Mouse (Mus musculus): ENCODE data around the gene Pik3cg. TPM values are rescaled to one million over a fixed set of nuclear protein-coding genes. Genes with fewer than 3 reads are reported as not detected.

The Pik3cg gene
- polyA plus RNA-seq, 1 experiment from 2014 or later: 2.1 TPM

DNA sequence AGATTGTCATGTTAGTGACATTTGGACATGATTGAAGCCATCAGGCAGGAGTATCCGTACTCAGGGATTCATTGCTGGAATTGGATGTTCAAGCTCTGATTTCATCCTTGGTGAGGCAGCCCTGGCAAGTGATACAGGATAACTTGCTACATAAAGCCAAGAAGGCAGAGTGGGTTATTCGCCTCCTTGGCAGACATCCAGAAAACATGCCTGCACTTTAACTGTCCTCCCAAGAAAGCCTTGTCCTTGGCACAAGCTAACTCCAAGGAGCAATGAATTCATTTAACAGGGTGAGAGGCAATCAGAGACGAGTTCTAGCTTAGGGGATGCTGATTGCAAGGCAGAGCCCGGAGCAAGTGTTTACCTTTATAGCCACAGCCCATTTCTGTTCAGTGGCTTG is 25.4 kb upstream of the Pik3cg start:
- H3K4me1 ChIP-seq (ENCODE audit: control insufficient read depth, insufficient read depth, low read length): no peaks in the 10 kb centered on the region
- no peaks in the 10 kb centered on the region for H3K9me3 ChIP-seq (ENCODE audit: control insufficient read depth, low read length)
- H3K27ac ChIP-seq (ENCODE audit: low read length): no peak overlapping the region
- ATAC-seq: no peak
- no peak overlapping the region for H3K9ac ChIP-seq (ENCODE audit: low read depth, low read length)
- H3K4me2 ChIP-seq (ENCODE audit: low read depth, low read length): no peak overlapping the region
- no peaks in the 10 kb centered on the region for H3K27me3 ChIP-seq (replicated peaks; ENCODE audit: control insufficient read depth, insufficient read depth, low read length)
- no peaks in the 10 kb centered on the region for H3K36me3 ChIP-seq (ENCODE audit: control insufficient read depth, insufficient read depth, low read length)
- no peak overlapping the region for H3K4me3 ChIP-seq (ENCODE audit: low read length)
- 61% methylated on average over 4 of the region's 4 CpGs for WGBS

DNA sequence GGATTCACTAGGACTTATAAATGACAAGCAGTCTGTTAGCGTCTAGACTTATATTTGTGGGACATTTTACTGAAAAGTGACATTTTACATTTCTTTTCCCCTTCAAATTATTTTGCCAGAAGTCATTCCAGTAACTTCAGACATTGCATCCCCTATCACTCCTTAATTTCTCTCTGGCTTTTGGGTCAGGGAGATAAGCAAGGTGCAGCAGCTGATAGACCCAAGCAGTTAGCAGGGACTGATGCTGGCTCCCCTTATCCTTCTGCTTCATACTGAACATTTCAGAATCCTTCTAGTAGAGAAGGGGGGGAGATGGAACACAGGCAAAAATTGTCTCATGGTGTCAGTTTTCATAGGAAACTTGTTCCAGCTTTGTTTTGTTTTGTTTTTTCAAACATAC is 22.9 kb upstream of the Pik3cg start:
- no peak overlapping the region for H3K9ac ChIP-seq (ENCODE audit: low read depth, low read length)
- H3K4me3 ChIP-seq (ENCODE audit: low read length): no peak overlapping the region
- 93% methylated on average over 1 of the region's 1 CpGs for WGBS
- H3K9me3 ChIP-seq (ENCODE audit: control insufficient read depth, low read length): no peaks in the 10 kb centered on the region
- no peak overlapping the region for H3K27ac ChIP-seq (ENCODE audit: low read length)
- no peak overlapping the region for H3K4me2 ChIP-seq (ENCODE audit: low read depth, low read length)
- H3K4me1 ChIP-seq (ENCODE audit: control insufficient read depth, insufficient read depth, low read length): no peaks in the 10 kb centered on the region
- H3K27me3 ChIP-seq (replicated peaks; ENCODE audit: control insufficient read depth, insufficient read depth, low read length): no peaks in the 10 kb centered on the region
- no peaks in the 10 kb centered on the region for H3K36me3 ChIP-seq (ENCODE audit: control insufficient read depth, insufficient read depth, low read length)
- ATAC-seq: no peak

DNA sequence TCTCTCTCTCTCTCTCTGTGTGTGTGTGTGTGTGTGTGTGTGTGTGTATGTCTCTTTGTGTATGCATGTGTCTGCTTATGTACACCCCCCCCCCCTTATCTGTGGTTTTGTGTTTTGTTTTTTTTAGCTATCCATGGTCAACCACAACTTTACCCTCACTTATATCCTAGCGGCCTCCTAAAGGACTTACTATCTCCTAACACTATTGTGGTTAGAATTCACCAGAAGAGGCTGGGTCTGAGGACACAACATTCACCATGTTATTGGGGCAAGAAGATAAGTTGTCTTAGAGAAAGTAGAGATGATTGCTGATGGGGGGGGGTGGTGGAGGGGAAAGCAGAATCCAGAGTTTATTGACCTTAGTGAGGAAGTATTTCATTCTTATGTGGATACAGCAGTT is 15.2 kb upstream of the Pik3cg start:
- H3K9ac ChIP-seq (ENCODE audit: low read depth, low read length): no peak overlapping the region
- no peaks in the 10 kb centered on the region for H3K4me1 ChIP-seq (ENCODE audit: control insufficient read depth, insufficient read depth, low read length)
- no peak for ATAC-seq
- no peaks in the 10 kb centered on the region for H3K36me3 ChIP-seq (ENCODE audit: control insufficient read depth, insufficient read depth, low read length)
- no peak overlapping the region for H3K4me3 ChIP-seq (ENCODE audit: low read length)
- H3K27ac ChIP-seq (ENCODE audit: low read length): no peak overlapping the region
- H3K27me3 ChIP-seq (replicated peaks; ENCODE audit: control insufficient read depth, insufficient read depth, low read length): no peaks in the 10 kb centered on the region
- 88% methylated on average over 1 of the region's 1 CpGs for WGBS
- no peak overlapping the region for H3K4me2 ChIP-seq (ENCODE audit: low read depth, low read length)
- H3K9me3 ChIP-seq (ENCODE audit: control insufficient read depth, low read length): no peaks in the 10 kb centered on the region

DNA sequence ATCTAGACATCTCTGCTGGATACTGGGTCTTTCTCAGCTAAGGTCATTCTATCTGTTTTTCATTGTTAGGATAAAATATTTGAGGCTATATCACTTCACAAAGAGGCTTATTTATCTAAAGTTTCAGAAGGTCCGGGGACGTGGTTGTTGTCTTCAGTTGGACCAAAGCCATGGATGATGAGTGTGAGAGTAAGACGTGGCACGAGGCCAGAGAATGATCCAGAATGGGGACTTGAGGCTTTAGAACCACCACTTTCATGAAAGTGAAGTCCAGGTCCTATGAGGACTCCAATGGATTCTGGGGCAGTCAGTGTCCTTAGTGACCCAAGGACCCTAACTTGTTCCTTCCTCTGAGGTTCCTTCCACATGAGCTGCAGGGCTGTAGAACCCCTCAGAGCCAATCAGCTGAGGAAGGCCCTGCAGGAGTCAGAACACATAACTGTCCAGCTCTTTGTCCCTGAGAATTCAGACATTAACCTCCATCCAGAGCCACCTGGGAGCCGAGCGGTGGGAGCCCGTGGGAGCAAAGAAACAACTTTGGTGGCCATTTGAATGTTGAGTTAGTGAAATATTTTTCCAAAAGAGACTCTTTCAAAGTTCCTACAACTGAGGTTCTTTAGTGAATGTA is 14.4 kb upstream of the Pik3cg start:
- no peak for ATAC-seq
- Histone ChIP-seq H3K4me3 (ENCODE audit: low read length) (no peak overlapping the region), H3K27ac (ENCODE audit: low read length) (no peak overlapping the region), H3K4me1 (ENCODE audit: control insufficient read depth, insufficient read depth, low read length) (no peaks in the 10 kb centered on the region), H3K9me3 (ENCODE audit: control insufficient read depth, low read length) (no peaks in the 10 kb centered on the region), H3K9ac (ENCODE audit: low read depth, low read length) (no peak overlapping the region), H3K36me3 (ENCODE audit: control insufficient read depth, insufficient read depth, low read length) (no peaks in the 10 kb centered on the region), H3K27me3 (replicated peaks; ENCODE audit: control insufficient read depth, insufficient read depth, low read length) (no peaks in the 10 kb centered on the region), H3K4me2 (ENCODE audit: low read depth, low read length) (no peak overlapping the region)
- WGBS: 88% methylated on average over 7 of the region's 7 CpGs

DNA sequence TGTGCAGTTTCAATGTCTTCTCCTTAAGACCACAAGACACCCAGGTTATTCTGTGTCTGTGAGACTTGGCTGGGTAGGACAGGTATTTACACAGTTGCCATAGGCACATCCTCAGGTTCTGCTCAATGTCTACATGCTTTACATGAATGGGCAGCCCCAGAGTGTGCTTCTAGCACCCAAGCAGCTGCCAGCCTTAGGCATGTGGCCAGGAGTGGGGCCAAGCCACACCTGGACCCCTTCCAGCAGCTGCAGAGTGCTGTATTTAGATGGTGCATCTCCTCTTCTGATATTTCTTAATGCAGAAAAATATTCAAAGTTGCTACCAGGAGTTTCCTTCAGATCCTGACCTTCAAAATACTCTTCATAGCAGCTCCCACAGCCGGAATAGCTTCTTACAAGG is 11.9 kb upstream of the Pik3cg start:
- no peaks in the 10 kb centered on the region for H3K27me3 ChIP-seq (replicated peaks; ENCODE audit: control insufficient read depth, insufficient read depth, low read length)
- ATAC-seq: no peak
- no peaks in the 10 kb centered on the region for H3K4me1 ChIP-seq (ENCODE audit: control insufficient read depth, insufficient read depth, low read length)
- H3K9ac ChIP-seq (ENCODE audit: low read depth, low read length): no peak overlapping the region
- no peaks in the 10 kb centered on the region for H3K36me3 ChIP-seq (ENCODE audit: control insufficient read depth, insufficient read depth, low read length)
- H3K4me3 ChIP-seq (ENCODE audit: low read length): no peak overlapping the region
- H3K9me3 ChIP-seq (ENCODE audit: control insufficient read depth, low read length): no peaks in the 10 kb centered on the region
- H3K27ac ChIP-seq (ENCODE audit: low read length): no peak overlapping the region
- WGBS: 74% methylated on average over 1 of the region's 1 CpGs
- no peak overlapping the region for H3K4me2 ChIP-seq (ENCODE audit: low read depth, low read length)

DNA sequence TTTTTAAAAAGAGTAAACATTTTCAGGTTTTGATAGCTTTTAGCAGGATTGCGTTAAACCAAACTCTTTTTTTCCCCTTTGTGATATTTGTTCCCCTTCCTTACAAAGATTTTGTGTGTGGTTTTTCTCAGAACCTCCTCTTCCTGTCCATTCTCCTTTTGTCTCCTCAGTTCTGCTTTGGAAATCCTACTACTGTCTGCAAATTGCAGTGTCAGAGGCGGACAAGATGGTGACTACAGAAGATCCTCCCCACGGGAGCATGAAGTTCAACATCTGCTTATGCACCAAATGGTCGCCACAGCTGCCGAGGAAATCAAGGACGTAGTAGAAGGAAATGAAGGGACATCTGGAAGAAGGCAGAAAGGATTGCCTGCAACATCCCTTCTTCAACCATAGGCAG is 6.7 kb upstream of the Pik3cg start:
- H3K4me3 ChIP-seq (ENCODE audit: low read length): no peak overlapping the region
- H3K27ac ChIP-seq (ENCODE audit: low read length): no peak overlapping the region
- no peak for ATAC-seq
- H3K9me3 ChIP-seq (ENCODE audit: control insufficient read depth, low read length): no peaks in the 10 kb centered on the region
- no peaks in the 10 kb centered on the region for H3K27me3 ChIP-seq (replicated peaks; ENCODE audit: control insufficient read depth, insufficient read depth, low read length)
- no peak overlapping the region for H3K4me2 ChIP-seq (ENCODE audit: low read depth, low read length)
- H3K9ac ChIP-seq (ENCODE audit: low read depth, low read length): no peak overlapping the region
- no peaks in the 10 kb centered on the region for H3K36me3 ChIP-seq (ENCODE audit: control insufficient read depth, insufficient read depth, low read length)
- H3K4me1 ChIP-seq (ENCODE audit: control insufficient read depth, insufficient read depth, low read length): no peaks in the 10 kb centered on the region
- 67% methylated on average over 6 of the region's 6 CpGs for WGBS

DNA sequence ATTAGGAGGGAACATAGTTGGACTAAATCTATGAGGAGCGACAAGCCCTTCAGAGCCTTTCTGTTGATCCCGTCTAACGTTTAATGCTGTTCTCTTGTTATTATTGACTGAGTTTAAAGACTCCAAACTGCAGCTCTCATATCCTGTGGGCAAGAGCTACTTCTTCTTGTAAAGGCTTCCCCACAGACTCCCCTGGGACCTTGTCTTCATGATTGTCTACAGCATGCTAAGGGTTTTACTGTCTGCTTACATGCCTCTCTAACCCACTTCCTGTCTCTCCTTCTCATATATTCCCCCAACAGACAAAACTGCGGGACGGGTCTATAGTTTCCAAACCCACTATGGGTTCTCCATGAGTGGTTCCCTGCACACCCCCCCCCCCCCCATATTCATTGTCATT is 4.2 kb upstream of the Pik3cg start:
- no peak for ATAC-seq
- WGBS: 78% methylated on average over 5 of the region's 5 CpGs

DNA sequence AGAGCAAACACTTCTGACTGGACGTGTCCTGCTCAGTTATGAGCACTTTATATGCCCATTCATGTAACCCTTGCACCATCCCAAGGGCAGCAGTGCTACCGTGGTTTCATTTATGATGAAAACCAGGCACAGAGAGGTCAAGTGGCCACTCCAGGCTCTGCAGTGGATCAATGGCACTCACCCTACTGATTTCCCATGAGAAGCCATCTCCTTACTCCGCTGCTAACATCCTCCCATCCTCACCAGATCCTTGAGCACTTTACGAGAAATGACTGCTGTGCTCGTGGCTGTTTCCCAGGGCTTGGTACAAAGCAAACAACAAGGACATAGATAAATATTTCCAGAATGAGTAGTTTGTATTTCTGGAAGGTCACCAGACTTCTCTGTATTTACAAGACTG is 3.7 kb upstream of the Pik3cg start:
- 55% methylated on average over 5 of the region's 5 CpGs for WGBS
- Histone ChIP-seq H3K9me3 (ENCODE audit: control insufficient read depth, low read length) (no peaks in the 10 kb centered on the region), H3K36me3 (ENCODE audit: control insufficient read depth, insufficient read depth, low read length) (no peaks in the 10 kb centered on the region), H3K9ac (ENCODE audit: low read depth, low read length) (no peak overlapping the region), H3K27me3 (replicated peaks; ENCODE audit: control insufficient read depth, insufficient read depth, low read length) (no peaks in the 10 kb centered on the region), H3K27ac (ENCODE audit: low read length) (no peak overlapping the region), H3K4me1 (ENCODE audit: control insufficient read depth, insufficient read depth, low read length) (no peaks in the 10 kb centered on the region), H3K4me2 (ENCODE audit: low read depth, low read length) (no peak overlapping the region), H3K4me3 (ENCODE audit: low read length) (no peak overlapping the region)
- ATAC-seq: no peak

More for the DNA sequence above, 4.2 kb upstream of the Pik3cg start:
- Histone ChIP-seq H3K27me3 (replicated peaks; ENCODE audit: control insufficient read depth, insufficient read depth, low read length) (no peaks in the 10 kb centered on the region), H3K4me2 (ENCODE audit: low read depth, low read length) (no peak overlapping the region), H3K9me3 (ENCODE audit: control insufficient read depth, low read length) (no peaks in the 10 kb centered on the region), H3K27ac (ENCODE audit: low read length) (no peak overlapping the region), H3K4me3 (ENCODE audit: low read length) (no peak overlapping the region), H3K36me3 (ENCODE audit: control insufficient read depth, insufficient read depth, low read length) (no peaks in the 10 kb centered on the region), H3K4me1 (ENCODE audit: control insufficient read depth, insufficient read depth, low read length) (no peaks in the 10 kb centered on the region), H3K9ac (ENCODE audit: low read depth, low read length) (no peak overlapping the region)

DNA sequence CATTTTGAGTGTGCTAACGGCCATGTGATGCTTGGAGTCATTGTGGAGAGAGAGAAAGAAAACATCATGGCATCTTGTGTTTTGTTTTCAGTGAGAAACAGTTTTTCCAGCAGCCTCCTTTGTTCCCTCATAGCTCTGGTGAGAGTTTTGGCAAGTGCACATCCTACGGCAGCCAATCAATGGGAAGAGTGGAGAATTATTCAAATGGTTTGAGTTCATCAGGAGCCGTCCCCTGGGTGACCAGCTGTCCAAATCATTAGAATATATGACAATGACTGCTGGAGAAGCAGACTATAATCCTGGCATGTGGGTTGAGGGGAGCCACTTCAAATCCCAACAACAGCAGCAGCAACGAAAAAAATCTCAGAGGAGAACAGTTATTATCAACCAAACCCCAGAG is 2.8 kb upstream of the Pik3cg start:
- Histone ChIP-seq H3K4me2 (ENCODE audit: low read depth, low read length) (no peak overlapping the region), H3K27ac (ENCODE audit: low read length) (no peak overlapping the region), H3K9ac (ENCODE audit: low read depth, low read length) (no peak overlapping the region), H3K36me3 (ENCODE audit: control insufficient read depth, insufficient read depth, low read length) (no peaks in the 10 kb centered on the region), H3K4me1 (ENCODE audit: control insufficient read depth, insufficient read depth, low read length) (no peaks in the 10 kb centered on the region), H3K27me3 (replicated peaks; ENCODE audit: control insufficient read depth, insufficient read depth, low read length) (no peaks in the 10 kb centered on the region), H3K9me3 (ENCODE audit: control insufficient read depth, low read length) (no peaks in the 10 kb centered on the region), H3K4me3 (ENCODE audit: low read length) (no peak overlapping the region)
- WGBS: 75% methylated on average over 4 of the region's 4 CpGs
- no peak for ATAC-seq

DNA sequence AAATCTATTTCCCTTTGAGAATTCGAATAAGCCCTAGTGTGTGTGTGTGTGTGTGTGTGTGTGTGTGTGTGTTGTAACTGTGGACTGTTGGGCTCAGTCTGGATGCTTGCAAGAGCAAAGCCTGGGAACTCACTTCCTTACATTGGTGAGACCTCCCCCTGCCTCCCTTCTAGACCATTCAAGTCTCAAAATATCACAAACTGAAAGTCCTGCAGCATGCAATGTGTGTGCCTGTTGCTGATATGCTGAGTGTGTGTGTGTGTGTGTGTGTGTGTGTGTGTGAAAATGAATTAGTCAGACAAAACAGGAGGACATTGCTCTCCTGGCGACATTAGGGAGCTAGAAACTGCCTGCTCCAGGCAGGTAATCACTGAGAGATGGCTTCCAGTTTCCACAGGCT is 492 bp upstream of the Pik3cg start:
- no peak overlapping the region for H3K27ac ChIP-seq (ENCODE audit: low read length)
- H3K4me3 ChIP-seq (ENCODE audit: low read length): no peak overlapping the region
- no peaks in the 10 kb centered on the region for H3K27me3 ChIP-seq (replicated peaks; ENCODE audit: control insufficient read depth, insufficient read depth, low read length)
- ATAC-seq: no peak
- WGBS: 74% methylated on average over 2 of the region's 2 CpGs
- no peaks in the 10 kb centered on the region for H3K36me3 ChIP-seq (ENCODE audit: control insufficient read depth, insufficient read depth, low read length)
- no peak overlapping the region for H3K9ac ChIP-seq (ENCODE audit: low read depth, low read length)
- no peaks in the 10 kb centered on the region for H3K4me1 ChIP-seq (ENCODE audit: control insufficient read depth, insufficient read depth, low read length)
- H3K9me3 ChIP-seq (ENCODE audit: control insufficient read depth, low read length): no peaks in the 10 kb centered on the region
- H3K4me2 ChIP-seq (ENCODE audit: low read depth, low read length): peak overlapping the region; percentile 40
